Mouse (Mus musculus): ENCODE results near the gene B430218F22Rik.
"Not testable (repeated sequence)": the region's sequence is repeated elsewhere in the genome, so short reads cannot be mapped to it uniquely, and the experiment has no call there.

Gene B430218F22Rik

DNA sequence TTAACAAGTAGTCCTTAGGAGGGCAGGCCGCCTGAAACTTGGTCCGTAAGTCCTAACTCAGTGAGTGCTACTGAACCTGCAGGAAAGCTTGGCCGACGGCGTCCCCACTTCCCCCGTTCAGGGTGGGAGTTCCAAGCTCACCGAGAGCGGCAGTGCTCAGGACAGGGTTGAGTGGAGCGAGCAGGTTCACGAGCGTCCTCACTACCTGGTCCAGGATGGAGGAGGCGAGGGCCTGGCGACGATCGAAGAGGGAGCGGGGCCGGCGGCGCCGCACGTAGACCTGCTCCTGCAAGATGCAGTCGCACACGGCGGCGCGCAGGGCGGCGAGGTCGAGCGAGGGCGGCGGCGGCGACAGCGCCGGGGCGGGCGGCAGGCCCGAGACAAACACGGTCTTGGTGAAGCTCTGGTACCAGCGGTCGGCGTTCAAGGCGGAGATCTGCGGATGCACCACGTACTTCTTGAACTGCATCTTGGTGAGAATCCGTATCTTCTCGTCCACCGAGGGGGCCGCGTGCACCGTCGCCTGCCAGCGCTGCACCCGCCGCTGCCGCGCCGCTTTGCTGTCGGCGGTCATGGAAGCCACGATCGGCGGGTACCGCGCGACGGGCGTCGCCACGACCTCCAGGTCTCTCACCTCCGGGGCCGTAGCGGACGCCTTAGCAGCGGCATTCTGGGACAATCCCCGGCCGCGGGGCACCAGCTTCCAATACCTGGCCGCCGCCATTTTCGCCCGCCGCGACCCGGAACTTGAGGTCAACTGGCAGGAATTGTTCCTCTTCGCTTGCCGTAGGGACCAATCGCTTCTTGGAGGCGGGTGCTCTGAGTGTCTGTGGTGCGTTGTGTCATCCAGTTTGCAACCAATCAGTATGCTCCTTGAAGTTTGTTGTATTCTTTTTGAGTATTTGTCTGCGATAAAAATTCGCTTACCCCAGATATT, at the start of gene B430218F22Rik, which contains the start of gene Mrps30:
TSS of gene B430218F22Rik (plus strand) at position 120 of the 937 bp plus-strand sequence.
TSS of gene Mrps30 (minus strand) at position 742 of the 937 bp plus-strand sequence.
- DNase-seq (ENCODE audit: low spot score in 2 of 2) = peak; percentile 89 to 91

DNA sequence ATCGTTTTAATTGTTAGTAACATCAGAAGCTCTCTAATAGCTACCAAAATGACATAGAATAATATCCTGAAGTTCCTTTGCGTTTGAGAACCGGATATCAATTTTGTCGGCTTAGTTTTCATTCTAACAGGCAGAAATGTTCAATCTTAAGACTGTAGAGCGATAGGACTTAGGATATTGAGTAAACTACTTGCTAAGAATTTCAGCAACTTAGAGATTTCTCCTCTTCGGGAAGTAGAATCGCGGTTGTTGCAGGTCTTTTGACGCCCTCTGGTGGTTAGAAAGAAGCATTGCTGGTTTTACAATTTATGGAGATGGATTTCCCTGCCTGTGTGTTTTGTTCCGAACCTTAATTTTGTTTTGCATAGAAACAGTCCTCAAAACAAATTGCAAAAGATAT, 36.2 kb upstream of the B430218F22Rik start:
- DNase-seq (ENCODE audit: low spot score in 2 of 2) = no peak

DNA sequence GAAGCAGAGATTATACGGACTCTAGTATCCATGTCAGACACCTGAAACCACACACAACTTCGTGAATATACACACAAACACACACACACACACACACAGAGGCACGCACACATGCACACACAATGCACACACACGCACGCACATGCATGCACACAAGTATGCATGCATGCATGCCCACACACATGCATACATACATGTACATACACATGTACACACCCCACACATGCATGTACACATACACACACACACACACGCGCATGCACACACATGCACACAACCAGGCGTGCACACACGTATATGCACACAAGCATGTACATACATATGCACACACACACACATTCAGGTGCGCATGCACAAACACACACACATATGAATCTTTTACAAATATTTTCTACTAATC, 35.6 kb upstream of the B430218F22Rik start:
- DNase-seq (ENCODE audit: low spot score in 2 of 2) = no peak

DNA sequence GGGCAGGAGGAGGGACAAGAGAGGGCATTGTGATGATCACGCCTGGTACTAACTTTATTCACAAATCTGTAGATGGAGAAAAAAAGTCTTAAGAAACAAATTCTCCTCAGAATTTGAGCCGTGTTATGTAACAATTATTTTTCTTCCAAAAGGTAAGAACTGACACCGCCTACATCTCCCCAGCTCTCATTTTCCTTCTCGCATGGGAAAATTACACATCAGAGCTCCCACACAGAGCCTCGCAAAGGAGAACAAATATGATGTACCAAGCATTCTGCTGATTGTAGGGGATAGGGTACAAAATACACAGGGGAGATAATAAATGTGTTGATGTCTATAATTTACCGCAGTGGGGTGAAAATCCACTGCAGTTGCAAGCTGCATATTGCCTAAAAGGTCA, 23.1 kb upstream of the B430218F22Rik start:
- DNase-seq (ENCODE audit: low spot score in 2 of 2) = peak in 1 of 2 experiments; percentile 39

DNA sequence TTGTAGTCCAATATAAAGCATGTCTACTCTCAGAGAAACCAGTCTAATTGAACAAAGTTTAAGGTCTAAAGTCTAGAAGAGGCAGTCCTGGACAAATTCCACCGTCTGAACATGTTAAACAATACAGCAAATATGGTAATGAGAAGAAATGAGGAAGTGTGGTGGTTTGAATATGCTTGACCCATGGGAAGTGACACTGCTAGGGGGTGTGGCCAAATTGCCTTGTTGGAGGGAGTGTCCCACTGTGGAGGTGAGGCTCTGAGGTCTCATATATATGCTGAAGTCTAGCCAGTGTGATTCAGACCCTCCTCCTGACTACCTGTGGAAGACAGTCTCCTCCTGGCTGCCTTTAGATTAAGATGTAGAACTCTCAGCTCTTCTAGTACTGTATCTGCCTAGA, 20.7 kb upstream of the B430218F22Rik start:
- DNase-seq (ENCODE audit: low spot score in 2 of 2) = no peak

DNA sequence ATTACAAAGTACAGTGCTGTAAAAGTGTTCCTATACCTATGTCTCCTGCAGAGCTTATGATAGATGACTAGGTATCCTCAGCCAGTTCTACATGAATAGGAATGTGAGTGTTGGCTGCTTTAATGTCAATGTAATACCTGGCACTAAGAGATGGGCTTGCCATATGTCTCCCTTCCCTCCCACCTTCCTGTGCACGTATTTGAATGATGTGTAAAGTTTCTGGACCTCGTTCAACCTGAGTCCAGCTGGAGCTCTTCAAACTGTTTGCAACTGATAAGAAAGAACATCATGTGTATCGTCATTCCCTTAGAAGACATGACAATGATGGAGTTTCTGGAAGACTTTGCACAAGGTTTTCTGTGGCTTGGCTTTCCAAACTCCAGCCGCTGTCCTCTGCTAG, 13.6 kb upstream of the B430218F22Rik start:
- no peak for DNase-seq (ENCODE audit: low spot score in 2 of 2)

DNA sequence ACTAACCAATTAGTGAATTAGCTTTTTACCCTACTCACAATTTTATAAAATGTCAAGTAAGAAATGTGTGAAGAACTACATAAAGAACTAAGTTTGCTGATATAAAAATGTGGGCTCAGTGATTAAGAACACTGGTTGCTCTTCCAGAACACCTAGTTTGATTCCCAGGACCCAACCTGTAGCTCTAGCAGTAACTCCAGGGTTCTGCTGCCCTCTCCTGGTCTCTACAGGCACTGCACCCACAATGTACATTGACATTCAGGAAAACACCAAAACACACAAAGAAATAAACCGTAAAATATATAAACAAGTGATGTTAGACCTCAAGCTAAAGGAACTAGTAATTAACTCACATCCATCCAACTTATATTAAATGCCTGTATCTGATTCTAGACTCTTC, 7.3 kb upstream of the B430218F22Rik start:
- DNase-seq (ENCODE audit: low spot score in 2 of 2) = peak; percentile 43 to 63

DNA sequence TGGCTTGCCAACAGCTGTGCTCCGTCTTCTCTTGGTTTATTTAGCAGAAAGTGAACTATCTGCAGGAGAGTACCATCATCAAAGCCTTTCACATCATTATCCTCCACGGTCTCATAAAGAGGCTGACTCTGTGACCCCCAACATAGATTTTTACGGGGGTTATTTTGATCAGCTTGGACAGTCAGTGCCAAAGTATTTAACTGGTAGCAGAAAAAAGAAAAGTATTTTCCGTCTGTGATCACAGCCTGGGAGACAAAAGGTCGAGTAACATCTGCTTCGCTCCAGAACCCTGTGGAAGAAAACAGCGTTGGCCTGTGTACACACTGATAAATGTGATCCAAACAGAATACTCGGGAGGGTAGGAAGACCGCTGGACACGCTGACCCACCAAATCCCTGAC, 6.0 kb upstream of the B430218F22Rik start:
- DNase-seq (ENCODE audit: low spot score in 2 of 2) = no peak

DNA sequence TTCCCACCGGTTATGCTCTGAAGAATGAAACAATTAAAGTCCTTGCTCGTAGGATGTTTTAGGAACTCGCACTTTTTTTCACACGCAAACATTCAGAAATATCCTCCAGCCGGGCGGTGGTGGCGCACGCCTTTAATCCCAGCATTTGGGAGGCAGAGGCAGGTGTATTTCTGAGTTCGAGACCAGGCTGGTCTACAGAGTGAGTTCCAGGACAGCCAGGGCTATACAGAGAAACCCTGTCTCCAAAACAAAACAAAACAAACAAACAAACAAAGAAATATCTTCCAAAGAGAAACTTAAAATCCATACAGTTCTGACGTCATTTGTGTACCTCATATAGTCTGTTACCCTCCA, 995 bp downstream of the B430218F22Rik start:
- not testable (repeated sequence) for DNase-seq (ENCODE audit: low spot score in 2 of 2)

DNA sequence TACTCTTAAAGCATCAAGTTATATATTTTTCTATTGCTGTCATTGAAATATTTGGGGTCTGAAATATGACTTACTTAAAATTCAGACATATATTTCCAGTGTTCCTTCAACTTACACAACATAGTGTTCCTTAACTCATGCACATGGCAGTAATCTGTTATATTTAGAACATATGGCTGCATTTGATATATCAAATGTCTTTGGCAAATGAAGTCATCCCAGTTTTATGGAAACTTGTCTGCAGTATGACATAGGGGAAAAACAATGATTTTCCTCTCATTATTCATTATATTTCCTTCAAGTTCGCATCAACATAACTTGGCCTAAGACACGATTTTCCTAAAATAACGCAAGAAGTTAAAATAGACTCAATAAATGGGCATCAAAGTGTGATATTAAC, 9.4 kb downstream of the B430218F22Rik start:
- DNase-seq (ENCODE audit: low spot score in 2 of 2) = no peak

DNA sequence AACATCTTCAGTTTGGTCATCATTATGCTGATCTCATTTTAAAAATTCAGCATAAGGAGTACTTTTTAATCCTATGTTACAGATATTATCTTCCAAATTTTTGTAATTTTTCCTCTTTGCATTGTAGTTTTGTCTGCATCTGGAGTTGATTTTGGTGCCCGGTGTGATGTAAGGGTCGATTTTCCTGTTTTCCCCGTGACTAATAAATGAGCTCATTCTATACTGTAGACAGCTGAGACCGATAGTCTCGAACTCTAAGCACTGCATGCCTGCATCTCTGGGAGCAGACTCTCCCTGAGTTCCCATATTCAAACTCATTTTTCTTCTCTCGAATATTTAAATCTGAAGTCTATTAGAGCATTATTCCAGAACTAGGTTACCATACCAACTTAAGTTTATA, 13.9 kb downstream of the B430218F22Rik start:
- DNase-seq (ENCODE audit: low spot score in 2 of 2) = no peak

DNA sequence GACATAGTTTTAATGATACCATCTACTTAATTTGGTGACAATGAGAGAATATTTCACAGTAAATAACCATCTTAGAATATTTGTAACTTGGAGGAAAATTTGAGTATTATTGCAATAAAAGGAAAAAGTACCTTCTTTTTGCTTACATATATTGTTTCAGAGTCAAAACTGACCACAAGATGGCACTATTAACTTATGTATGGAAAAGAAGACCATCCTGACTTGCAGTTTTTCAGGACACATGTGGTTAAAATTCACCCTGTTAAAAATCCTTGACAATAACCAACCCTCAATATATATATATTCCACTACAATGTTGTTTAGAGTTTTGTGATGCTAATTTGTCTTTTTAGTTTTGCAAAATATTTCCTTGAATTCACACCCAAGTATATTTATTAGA, 17.1 kb downstream of the B430218F22Rik start:
- DNase-seq (ENCODE audit: low spot score in 2 of 2) = no peak

DNA sequence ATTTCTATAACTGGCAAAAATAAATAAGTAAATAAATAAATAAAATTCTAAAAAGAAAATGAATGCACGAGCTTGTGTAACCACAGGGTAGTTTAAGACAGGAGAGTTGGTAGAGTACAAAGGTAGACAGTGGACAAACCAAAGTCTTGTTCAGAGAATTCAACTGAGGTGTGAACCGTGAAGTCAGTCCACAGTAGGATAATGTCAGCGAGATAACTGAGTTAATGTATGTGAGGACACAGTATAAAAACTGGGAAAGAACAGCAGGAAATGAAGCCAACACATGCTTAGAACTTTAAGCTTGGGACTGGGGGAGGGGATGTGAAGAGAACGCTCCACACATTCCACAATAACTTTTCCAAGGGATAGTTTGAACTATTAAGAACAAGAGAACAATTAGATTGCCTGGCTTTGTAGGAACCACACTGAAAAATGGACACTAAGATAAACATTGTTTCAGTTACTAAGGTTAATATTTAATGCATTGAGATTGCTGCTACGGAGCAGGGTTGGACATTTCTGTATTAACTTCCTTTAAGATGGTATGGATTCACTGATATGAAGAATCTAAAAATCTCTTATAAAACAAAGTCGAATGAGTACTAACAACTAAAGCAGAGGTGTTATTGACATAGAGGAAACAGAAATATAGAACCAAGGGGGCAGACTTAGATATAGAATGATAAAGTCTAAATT, 25.0 kb downstream of the B430218F22Rik start:
- no peak for DNase-seq (ENCODE audit: low spot score in 2 of 2)

DNA sequence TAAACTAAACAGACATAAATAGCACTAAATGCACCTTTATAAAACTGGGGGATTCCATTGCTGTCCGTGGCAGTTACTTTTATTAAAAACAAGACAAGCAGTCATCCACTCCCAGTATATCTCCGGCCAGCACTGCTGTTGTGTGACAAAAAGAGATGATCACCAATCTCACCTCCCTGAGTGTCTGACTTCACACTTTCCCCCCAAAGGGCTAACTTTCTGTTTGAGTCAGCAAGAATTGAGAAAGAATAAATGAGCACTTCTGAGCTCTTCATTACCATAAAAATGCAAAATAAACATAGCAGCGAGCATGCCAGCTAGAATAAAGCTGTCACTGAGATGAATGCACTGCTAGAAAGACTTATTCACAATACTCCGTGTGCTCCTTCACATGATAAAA, 31.7 kb downstream of the B430218F22Rik start:
- no peak for DNase-seq (ENCODE audit: low spot score in 2 of 2)

DNA sequence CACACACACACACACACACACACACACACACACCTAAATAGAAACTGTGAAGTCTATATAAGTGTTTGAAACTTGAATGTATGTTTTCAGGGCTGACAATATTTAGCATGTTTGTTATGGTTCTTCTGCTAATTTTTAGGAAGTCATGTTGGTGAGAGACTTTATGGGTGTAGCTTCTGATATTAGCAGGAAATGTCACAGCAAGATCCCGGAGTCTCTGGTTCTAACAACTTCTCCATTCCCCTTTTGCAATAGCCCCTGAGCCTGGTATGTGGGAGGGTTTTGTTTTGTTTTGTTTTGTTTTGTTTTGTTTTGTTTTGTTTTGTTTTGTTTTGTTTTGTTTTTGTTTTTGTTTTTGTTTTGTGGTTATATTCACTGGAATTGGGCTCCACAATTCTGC, 34.0 kb downstream of the B430218F22Rik start:
- DNase-seq (ENCODE audit: low spot score in 2 of 2) = no peak

DNA sequence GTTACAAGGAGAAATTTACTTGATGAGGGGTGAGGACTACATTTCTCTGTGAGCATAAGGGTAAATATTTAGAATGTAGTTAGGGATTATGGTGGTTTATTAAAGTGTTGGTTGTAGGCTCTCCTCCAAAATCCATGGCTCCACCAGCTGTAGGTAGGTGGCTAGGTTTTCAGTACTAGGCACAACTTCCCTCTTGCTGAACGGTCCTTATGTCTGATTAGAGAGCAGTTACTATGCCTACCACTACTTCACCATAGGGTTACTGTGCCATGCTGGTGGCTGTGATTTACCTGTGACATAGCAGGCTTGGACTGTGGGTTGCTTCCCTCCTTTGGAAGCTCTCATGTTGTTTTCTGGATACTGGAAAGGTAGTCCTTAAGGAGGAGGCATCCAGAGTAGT, 34.4 kb downstream of the B430218F22Rik start:
- no peak for DNase-seq (ENCODE audit: low spot score in 2 of 2)

Data from right cerebral cortex, postnatal 36 days (tissue).